Mouse (Mus musculus): ENCODE results near the gene Trabd2b.

The Trabd2b gene

DNA sequence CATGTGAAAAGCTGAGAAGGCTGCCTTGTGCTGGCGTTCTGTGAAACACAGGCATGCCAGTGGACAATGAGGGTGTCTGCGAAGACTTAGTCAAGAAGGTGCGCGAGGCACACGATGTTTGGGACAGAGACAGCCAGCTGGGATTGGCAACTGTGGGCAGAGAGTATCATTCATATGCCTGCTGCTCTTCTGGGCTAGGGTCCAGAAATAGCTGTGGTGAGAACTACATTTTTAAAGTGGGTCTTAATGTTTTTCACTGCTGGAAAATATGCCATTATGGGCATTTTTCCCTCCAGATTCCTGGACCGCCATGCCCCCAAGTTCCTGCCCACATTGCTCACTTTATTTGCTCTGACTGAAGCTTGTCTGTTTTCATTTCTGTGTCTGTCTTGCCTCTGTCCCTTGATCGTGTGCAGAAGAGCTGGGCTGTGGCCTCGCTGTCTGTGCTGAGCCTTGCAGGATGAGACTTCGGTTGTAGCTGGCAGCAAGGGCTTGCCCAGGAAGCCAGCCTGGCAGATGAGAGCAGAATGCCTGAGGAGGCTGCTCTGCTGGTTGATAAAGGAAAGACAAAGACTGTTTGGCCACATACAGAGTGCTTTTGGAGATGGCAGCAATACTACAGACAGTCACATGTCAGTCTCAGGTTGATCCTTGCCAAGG is 42.0 kb downstream of the Trabd2b start:
- no peak for DNase-seq (ENCODE audit: low read depth)

DNA sequence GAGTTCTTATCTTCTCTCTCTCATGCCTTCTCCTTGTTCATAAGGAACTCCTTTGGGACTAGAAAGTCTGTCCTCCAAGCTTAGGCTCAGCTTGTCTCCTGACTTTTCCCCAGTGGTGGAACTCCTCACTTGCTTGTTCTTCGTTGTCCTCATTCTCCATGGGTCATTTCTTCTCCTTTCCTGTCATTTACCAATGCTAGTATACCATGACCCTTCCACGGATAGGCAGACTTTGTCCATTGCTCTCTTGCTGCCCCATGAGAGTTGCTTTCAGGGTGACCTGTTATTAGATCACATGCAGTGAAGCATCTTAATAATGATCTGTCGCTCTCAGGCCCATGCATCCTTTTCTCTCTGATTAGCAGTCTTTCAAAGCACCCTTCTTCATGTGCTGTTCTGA is 46.6 kb downstream of the Trabd2b start:
- no peak for DNase-seq (ENCODE audit: low read depth)

DNA sequence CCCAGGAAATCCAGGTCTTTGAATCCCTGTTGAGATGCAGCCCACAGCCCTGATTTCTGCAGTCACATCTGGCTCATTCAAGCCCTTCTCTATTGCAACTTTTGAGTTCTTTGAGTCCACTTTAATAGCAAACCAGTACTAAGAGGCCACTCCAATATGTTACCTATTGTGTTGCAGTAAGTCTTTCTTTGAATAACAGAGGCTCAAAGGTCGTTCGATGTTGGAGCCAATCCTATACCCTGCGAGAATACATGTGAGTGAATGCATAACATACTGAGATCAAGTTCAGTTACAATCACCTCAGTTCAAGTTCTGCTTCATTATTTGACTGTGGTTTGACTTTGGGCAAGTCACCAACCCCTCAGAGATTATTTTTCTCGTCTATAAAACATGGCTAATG is 47.5 kb downstream of the Trabd2b start:
- DNase-seq (ENCODE audit: low read depth): no peak

DNA sequence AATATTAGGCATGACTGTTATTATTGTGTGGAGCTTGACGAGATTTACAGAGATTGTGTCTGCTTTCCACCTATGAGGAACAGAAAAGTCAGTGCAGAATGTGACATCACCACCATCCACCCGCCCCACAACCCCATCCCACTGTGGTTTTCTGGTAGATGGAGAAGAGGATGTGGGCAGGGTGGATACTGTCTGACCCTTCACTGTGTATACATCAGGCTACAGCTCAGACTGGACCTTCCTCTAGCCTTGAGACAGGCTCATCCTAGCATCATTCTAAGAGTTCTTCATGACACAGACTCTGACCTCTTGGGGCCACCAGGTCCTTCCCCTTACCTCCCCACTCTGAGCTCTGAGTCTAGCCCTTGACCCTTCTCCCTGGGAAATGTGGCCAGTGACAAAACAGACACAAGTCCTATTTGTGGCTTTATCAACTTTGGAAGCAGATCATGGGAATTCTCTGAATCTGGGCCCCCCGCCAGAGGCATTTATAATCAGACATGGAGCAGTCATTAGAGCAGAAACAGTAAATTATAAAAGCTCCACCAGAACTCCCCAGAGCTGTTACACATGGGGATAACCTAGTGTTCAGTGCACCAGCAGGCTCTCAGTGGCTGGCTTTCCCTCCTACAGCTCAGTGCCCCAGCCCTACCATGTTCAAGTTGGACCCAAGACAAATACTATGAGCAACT is 48.1 kb downstream of the Trabd2b start:
- DNase-seq (ENCODE audit: low read depth): no peak

DNA sequence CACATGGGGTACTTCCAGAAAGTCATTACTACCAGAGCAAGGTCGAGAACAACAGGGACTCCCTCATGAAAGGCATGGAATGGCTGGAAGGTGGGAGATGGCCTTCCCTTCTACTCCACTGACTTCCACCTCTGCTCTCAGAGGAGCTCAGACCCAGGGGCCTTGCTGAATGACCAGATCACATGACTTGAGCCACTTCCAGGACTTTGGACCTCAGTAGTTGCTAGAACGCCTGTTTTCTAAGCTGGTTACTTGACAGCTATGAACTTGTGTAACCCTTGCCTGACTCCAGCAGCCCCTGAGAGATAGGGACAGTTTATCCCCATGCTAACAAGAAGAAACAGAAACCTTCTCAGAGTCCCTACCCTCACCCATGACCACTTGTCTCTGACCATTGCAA is 50.6 kb downstream of the Trabd2b start:
- no peak for DNase-seq (ENCODE audit: low read depth)

DNA sequence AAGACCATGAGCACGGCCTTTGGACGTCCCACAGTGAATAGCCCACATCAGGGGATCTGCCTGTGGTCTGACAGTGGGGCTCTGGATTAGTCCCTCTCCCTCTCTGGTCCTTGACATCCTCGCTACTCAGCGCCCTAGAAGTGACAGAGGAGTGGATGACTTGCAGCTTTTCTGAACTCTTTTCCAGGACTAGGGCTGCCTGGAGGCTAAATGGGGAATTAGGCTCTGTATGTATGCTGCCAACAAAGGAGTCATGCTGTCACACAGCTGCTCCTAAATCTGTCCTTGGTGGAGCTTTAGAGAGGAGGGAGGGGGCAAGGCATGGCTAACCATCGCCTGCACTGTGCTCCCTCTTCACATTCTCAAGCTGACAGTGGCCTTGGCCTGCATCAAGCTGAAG is 53.1 kb downstream of the Trabd2b start:
- DNase-seq (ENCODE audit: low read depth): no peak

DNA sequence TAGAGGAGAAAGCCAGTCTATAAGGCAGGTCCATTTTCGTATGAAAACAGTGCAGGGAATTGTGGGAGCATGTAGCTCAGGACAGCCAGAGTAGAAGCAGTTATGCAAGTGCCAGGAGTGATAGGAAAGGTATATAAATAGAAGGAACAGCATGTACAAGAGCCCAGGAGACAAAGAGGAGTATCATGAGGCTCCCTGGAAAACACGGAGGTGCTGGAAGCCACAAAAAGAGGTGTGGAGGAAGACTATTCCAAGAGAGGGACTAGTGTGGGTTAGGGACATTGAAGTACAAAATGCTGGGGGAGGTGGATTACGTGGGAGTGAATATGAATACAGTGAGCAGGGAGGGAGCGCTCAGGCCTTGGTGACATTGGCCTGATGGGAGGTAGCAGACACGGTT is 53.9 kb downstream of the Trabd2b start:
- no peak for DNase-seq (ENCODE audit: low read depth)

DNA sequence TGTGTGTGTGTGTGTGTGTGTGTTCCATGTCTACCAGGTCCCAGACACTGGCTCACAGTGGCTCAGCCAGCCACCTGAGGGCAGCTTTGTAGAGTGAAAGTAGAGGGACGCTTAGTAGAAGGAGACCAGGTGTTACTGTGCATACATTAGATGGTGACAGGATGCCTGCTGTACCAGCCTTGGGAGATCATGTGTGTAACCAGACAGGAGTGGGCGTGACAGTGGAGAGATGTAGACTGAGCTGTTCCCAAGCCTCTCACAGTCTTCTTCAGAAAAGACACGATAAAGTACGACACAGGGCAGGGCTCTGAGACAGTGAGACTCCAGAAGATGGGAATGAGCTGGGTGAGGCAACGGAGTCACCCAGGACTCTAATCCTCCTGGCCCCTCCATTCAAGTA is 54.6 kb downstream of the Trabd2b start:
- no peak for DNase-seq (ENCODE audit: low read depth)

DNA sequence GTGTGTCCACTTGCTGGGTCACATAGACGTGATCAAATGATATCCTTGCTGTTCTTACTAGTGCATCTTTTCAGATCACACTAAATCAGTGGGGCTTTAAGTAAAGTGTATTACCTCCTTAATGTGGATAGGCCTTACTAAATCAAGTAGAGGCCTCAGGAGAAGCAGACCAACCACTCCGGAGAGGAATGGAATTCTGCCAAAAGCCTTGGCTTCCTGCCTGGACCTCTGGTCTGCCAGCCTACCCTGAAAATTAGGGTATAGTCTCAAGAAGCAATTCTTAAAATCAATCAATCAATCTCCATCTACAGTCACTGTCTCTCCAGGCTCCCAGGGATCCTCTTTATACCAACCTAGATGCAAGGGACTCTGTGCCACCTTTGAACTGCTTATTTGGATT is 59.1 kb downstream of the Trabd2b start:
- DNase-seq (ENCODE audit: low read depth): no peak

DNA sequence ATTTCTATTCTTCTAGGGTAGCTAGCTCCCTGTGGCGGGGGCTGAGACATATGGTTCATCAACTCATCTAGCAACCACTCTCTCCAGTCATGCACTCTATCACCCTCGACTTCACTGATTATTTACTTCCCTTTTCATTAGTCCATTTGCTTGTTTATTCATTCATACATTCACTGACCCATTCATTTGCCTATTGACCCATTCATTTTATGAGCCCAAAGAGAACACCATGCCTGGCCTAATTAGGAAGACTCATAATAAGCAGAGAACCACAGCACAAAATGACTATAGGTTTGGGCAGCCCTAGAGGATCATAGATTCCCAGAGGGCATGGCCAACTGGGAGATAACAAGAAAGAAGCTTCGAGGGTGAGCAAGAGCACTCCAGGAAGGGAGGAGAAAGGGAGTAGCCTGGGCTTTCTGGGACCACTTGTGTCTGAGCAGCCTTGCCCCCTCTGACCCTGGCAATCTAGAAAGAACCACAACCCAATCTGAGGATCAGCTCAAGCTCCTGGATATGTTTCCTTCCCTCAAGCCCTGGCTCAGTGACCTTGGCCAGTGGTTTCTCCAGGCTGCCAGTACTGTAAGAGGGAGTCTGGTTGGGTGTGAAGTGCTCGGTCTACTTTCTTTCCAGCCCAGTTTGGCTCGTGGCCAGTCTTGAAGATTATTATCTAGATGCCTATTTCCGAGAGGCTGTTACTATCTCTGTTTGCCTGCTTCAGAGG is 61.0 kb downstream of the Trabd2b start:
- DNase-seq (ENCODE audit: low read depth): peak; percentile 91

DNA sequence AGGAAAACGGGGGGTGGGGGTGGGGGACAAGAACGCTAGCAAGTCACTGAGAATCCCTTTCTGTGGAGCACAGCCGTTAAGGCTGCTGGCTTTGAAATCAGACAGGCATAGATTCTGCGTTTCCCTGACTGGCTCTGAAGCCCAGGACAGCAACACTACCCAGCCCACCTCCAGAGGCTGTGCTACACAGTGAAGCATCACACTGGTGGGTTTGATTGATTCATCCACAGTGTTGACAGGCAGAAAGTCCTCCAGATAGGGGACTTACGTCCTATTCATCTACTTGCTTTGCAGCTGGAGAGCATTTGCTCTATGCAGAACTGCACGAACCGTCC is 61.5 kb downstream of the Trabd2b start:
- no peak for DNase-seq (ENCODE audit: low read depth)

DNA sequence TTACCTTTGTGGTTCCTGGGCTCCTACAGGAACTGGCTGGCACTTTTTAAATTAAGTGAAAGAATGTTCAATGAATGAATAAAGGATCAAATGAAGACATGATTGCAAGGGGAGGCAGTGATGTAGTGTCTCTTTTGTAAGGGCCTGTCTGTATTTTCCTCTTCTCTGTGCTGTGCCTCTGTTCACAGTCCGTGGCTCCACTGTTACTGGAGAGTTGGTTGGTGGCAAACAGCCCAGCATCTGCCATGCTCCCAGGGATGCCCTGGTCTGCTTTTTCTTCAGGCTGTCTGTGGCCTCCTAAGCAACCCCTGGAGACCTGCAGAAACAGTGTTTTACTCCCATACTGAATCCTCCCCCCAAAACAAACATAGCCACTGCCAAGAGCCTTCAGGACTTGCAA is 63.4 kb downstream of the Trabd2b start:
- no peak for DNase-seq (ENCODE audit: low read depth)

DNA sequence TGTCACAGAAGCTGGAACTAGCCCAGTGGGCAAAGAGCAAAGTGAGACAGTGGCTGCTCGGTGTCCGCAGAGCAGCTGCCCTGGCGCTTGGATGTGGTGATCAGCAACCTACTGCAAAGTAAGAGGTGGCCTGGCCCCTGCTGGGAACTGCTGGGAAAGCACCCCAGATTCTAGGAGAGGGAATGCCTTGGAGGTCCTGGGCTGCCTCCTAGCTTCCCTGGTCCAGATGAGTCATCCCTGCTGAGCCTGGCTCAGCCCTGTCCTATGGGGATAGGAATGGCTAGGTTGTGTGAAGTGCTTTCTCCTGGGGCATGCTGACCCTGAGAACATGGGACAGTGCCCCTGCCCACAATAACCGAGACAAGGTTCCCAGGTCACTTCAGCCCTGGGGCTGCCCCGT is 65.6 kb downstream of the Trabd2b start:
- DNase-seq (ENCODE audit: low read depth): no peak

DNA sequence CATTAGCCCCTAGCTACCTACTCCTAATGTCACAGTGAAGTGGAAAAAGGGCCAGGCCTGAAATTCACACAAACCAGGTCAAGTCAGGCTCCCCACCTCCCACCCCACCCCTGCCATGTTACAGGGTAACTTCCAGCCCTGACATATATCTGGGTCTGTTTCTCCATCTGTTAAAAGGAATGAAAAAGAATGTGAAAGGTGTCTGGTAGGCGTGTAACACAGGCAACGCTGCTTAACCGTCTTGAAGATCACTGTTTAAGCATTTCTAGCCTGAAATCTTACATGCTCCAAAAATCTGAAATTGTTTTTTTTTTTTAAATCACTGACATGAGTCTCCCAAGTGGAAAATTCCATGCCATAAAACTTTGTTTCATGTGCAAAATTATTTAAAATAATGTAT is 69.8 kb downstream of the Trabd2b start:
- DNase-seq (ENCODE audit: low read depth): no peak

DNA sequence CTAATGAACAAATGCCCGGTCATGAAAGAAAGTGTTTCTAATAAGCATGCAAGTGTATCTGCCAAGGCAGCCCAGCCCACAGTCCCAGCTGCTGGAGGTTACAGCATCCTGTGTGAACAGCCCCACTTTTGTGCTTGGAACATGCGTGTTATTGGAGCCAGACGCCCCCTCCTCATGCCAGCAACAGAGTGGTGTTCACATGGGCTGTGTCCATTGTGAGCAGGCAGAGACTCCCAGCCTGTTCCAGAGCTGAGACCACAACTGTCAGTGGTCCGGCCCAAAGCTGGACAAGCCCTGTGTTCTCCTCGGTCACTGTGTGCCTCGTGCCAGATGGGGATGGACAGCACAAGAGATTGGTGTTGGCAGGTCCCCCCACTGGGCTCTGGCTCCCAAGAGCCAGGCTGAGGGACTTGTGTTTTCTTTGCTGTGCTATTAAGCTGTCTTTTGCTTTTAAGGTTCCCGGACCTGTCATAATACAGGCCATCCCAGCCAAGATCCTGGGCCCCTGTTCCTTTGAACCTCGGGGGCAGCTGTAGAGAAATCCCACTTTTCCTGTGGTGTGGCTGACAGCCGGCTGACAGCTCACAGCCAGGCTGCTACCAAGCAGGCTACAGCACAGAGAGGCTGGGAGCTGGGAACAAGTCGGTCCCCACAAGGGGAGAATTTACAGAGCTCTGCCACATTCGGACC is 70.7 kb downstream of the Trabd2b start:
- DNase-seq (ENCODE audit: low read depth): no peak

DNA sequence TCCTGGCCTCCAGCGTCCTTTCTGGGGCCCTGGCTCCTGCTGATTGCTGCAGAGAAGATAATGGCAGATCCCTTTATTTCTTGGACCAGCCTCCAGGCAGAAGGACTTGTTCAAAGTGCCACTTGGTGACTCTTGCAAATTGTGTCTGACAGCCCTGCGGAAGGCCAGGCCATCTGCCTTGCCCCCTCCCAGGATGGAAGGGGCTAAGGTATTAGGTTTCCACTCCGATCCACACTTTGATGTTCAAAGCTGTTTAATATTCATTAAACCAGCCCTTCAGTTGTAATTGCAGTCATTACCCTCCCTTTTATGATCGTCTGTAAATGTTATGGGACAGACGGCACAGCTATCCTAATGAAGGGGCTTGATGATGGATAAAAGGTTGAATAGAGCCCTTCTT is 75.0 kb downstream of the Trabd2b start:
- DNase-seq (ENCODE audit: low read depth): no peak

DNA sequence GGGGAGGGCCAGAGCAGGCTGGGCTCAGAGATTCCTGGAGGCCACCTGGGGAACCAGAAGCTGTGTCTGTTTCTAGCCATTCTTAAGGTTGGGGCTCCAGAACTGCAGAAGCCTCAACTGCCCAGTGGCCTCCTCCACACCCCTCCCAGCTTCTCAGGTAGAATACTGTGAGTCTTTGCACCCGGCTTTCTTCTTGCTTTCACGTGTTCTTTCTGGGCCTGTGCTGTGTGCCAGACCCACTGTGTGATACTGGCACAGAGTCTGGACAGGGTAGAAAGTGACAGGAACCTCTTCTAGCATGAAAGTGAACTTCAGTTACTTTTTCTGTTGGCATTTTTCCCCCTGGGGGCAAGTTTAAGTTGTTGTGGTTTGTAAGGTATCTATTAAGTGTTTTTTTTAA is 77.6 kb downstream of the Trabd2b start:
- DNase-seq (ENCODE audit: low read depth): no peak

DNA sequence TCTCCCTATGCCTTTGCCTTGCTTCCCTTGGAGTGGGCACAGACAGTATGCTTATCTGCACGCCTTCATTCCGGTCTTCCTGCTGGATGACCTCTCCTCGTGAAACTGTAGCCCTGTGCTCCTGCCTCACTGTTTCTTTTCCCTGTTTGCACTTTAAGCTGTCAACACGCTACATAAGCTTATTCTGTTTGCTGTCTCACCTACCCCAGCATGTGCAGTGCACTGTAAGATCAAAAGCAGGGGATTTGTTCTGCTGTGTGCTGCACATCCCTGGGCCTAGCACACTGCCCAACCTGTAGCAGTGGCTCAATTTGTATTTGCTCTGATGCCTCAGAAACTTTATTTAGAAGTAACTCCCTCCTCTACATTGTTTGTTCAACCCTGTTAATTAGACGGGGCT is 79.5 kb downstream of the Trabd2b start:
- no peak for DNase-seq (ENCODE audit: low read depth)

DNA sequence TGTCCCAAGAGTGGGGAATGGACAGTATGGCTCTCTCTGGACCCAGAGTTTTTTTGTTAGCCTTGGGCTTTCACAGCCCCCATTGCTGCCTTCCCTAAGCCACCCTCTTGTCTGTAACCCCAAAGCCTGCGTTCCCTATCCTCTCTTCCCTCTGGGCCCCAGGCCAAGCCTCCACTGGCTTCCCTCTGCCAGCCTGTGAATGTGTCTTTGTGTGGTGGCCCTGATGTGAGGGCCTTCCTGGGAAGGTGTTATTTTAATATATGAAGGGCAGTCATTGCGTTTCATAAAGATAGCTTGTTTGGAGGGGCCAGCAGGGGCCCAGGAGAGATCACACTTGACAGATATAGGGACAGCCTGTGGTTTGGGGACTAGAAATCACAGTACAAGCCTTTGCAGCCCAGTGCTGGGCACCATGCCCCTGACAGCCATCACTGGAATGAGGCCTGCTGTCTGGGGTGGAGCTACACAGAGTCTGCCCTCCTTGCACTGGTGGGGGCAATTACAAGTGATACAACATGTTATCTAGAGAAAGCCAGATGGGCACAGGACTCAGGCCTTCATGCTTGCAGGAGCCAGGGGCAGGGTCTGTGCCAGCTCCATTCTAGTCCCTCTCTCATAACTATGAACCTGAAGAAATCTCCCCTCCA is 80.5 kb downstream of the Trabd2b start:
- DNase-seq (ENCODE audit: low read depth): no peak

DNA sequence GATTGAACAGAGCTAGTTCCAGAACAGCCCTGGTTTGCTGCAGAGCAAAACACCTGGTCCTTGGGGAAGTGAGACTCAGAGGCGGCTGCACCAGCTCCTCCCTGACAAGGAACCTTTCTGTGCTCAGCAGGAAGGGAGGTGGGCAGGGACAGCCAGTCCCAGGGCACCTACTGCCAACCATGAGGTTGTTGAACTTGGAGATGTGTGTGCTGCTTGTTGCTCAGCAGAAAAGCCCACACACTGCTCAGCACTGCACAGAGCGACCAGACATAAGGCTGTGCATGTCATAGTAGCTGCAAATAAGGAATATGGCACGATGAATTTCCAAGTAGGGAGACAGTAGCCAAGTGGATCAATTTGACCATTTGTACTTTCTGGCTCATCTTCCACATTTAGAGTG is 81.2 kb downstream of the Trabd2b start:
- DNase-seq (ENCODE audit: low read depth): no peak

DNA sequence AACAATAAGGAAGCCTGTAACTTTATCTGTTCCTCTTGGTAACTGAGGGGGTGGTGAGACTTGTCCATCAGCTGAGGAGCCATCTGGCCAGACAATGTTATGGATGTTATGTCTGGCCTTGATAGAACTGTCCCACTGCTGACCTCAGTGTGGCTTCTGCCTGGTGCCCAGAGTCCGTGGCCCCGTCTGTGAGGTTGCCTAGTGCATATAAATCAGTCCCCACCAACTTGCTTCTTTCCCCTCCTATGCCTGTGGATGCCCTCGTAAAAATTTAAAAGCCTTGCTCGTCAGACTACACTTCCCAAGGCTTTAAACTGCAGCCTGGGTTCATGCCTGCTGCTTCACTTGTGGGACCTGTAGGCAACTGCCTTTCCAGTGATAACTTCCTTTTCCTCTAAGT is 85.6 kb downstream of the Trabd2b start:
- no peak for DNase-seq (ENCODE audit: low read depth)

DNA sequence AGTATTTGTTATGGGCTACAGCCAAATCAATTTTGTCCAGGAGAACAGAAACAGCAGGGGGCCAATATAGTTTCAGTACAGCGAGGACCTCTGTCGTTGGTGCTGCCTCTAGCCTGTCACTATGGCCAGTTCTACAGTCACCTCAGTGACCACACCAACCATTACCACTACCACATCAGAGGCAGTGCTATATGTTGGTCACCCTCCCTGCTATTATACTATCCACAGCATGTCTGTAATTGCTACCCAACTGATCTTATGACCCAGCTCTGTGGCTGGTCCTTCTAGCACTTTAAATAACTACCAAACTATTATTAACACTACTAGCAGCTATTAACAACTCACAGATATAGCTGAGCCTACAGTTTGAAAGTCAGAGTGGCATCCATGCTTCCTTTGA is 87.5 kb downstream of the Trabd2b start:
- no peak for DNase-seq (ENCODE audit: low read depth)

All from 416B (cell line).